Mouse (Mus musculus) heart, postnatal 0 days (tissue): Measurements from ENCODE around the gene Csnk1g1. TPM values are rescaled to one million over a fixed set of nuclear protein-coding genes. Genes with fewer than 3 reads are reported as not detected.

Experiments
- ATAC-seq: fragments of 200-750 bp; cut with Nextera tagmentation; 2 replicates; pipeline ENCODE4 v1.8.0; 2017; ENCODE audit warnings: low read depth, moderate number of reproducible peaks, moderate library complexity; ENCODE audit not compliant: insufficient read depth
- DNase-seq: peaks from one replicate; pipeline ENCODE4 v3.0.0-alpha.2; 2016; ENCODE audit warnings: low spot score
- H3K27ac ChIP-seq: fragments of 300-500 bp; sonication (generic); 2 replicates; pipeline ENCODE4 v1.5.1; 2014; ENCODE audit warnings: low read depth, mild to moderate bottlenecking
- H3K27me3 ChIP-seq: fragments of 300-500 bp; sonication (generic); 2 replicates; pipeline ENCODE4 v1.6.1; 2014; ENCODE audit warnings: low read length, mixed read lengths; ENCODE audit not compliant: control insufficient read depth, insufficient read depth
- H3K36me3 ChIP-seq: fragments of 300-500 bp; sonication (generic); replicated peaks from 2 replicates; pipeline ENCODE4 v1.6.1; 2014; ENCODE audit warnings: low read length, mixed read lengths; ENCODE audit not compliant: control insufficient read depth, insufficient read depth
- H3K4me1 ChIP-seq: fragments of 300-500 bp; sonication (generic); 2 replicates; pipeline ENCODE4 v1.6.1; 2014; ENCODE audit warnings: antibody characterized with exemption; ENCODE audit not compliant: control insufficient read depth, insufficient read depth
- H3K4me2 ChIP-seq: fragments of 300-500 bp; sonication (generic); 2 replicates; pipeline ENCODE4 v1.6.1; 2014; ENCODE audit warnings: low read depth, mild to moderate bottlenecking, low read length, moderate library complexity
- H3K4me3 ChIP-seq: fragments of 300-500 bp; sonication (generic); 2 replicates; pipeline ENCODE4 v1.5.1; 2014; ENCODE audit warnings: low read depth, low read length
- H3K9ac ChIP-seq: fragments of 300-500 bp; sonication (generic); replicated peaks from 2 replicates; pipeline ENCODE4 v1.6.1; 2014; ENCODE audit warnings: low read depth, low read length, mixed read lengths
- H3K9me3 ChIP-seq: fragments of 300-500 bp; sonication (generic); replicated peaks from 2 replicates; pipeline ENCODE4 v1.6.1; 2016; ENCODE audit warnings: low read length; ENCODE audit not compliant: control insufficient read depth
- CTCF ChIP-seq: IDR thresholded peaks from 2 replicates; pipeline ENCODE4 v1.5.1; 2016; ENCODE audit warnings: antibody characterized with exemption, control low read depth, low read depth
- EP300 ChIP-seq: IDR thresholded peaks from 2 replicates; pipeline ENCODE4 v1.6.1; 2016; ENCODE audit warnings: antibody characterized with exemption, low read depth
- WGBS: fragments of 180-500 bp; shearing (Covaris S2); extraction: QIAGEN DNeasy Blood & Tissue Kit; methylation state at CpG from one replicate; pipeline ENCODE4 v1.1.7; 2014; 5-methylcytosine and 5-hydroxymethylcytosine counted together
- polyA plus RNA-seq: library from polyadenylated mRNA; unstranded; fragments of >200 nt; fragmentation: Nextera tagmentation; extraction: Ambion mirVana; gene quantifications from 2 replicates; pipeline ENCODE4 v1.2.1, GENCODE M21; 2015
- total RNA-seq: library from RNA; depleted of rRNA; stranded (reverse); fragments of >200 nt; gene quantifications from 2 replicates; pipeline ENCODE4 v1.2.3, GENCODE M21; 2014; ENCODE audit warnings: low replicate concordance

The Csnk1g1 gene
- total and polyA plus RNA-seq, 2 experiments from 2014 or later: 6.0 to 17.1 TPM

GRCm38 (mm10) chr9:66004380-66004779, 95.7 kb downstream of the Csnk1g1 start:
- WGBS: 10% methylated on average over 4 of the region's 4 CpGs
- no peak overlapping the region for H3K9ac ChIP-seq
- no peak overlapping the region for H3K4me3 ChIP-seq
- no peak overlapping the region for H3K27ac ChIP-seq
- peaks cover 44% of the 10 kb centered on the region for H3K36me3 ChIP-seq
- no peaks in the 10 kb centered on the region for H3K4me1 ChIP-seq
- no peak for TF ChIP-seq EP300
- TF ChIP-seq CTCF: peak; percentile 38
- no peak overlapping the region for H3K4me2 ChIP-seq
- DNase-seq (peak; percentile 80), ATAC-seq (peak; percentile 33)
- H3K27me3 ChIP-seq: no peaks in the 10 kb centered on the region
- no peaks in the 10 kb centered on the region for H3K9me3 ChIP-seq

- 64% methylated on average over 7 of the region's 7 CpGs for WGBS
- DNase-seq: no peak
- no peaks in the 10 kb centered on the region for H3K9me3 ChIP-seq
- H3K9ac ChIP-seq: no peak overlapping the region
- no peak for ATAC-seq
- no peak overlapping the region for H3K27ac ChIP-seq
- H3K27me3 ChIP-seq: no peaks in the 10 kb centered on the region
- TF ChIP-seq EP300: no peak
- no peak for TF ChIP-seq CTCF
- no peak overlapping the region for H3K4me3 ChIP-seq
- no peak overlapping the region for H3K4me2 ChIP-seq
- H3K4me1 ChIP-seq: no peaks in the 10 kb centered on the region
- H3K36me3 ChIP-seq: peaks cover 51% of the 10 kb centered on the region
These were observed 99.0 kb downstream of the Csnk1g1 start for GRCm38 (mm10) chr9:66007603-66008202.

GRCm38 (mm10) chr9:66020601-66021000, 111.9 kb downstream of the Csnk1g1 start:
- ATAC-seq: no peak
- DNase-seq: no peak
- Histone ChIP-seq H3K4me3 (no peak overlapping the region), H3K4me1 (no peaks in the 10 kb centered on the region), H3K27ac (no peak overlapping the region), H3K4me2 (no peak overlapping the region), H3K27me3 (no peaks in the 10 kb centered on the region), H3K9me3 (no peaks in the 10 kb centered on the region), H3K9ac (no peak overlapping the region), H3K36me3 (peaks cover 27% of the 10 kb centered on the region)
- TF ChIP-seq CTCF: no peak
- no peak for TF ChIP-seq EP300

- 74% methylated on average over 4 of the region's 4 CpGs for WGBS
These were observed 129.4 kb downstream of the Csnk1g1 start for GRCm38 (mm10) chr9:66038082-66038481.

GRCm38 (mm10) chr9:66038581-66038980, 129.9 kb downstream of the Csnk1g1 start:
- WGBS: 96% methylated on average over 4 of the region's 4 CpGs
- no peak for ATAC-seq

More at GRCm38 (mm10) chr9:66038082-66038481, 129.4 kb downstream of the Csnk1g1 start:
- peaks cover 52% of the 10 kb centered on the region for H3K36me3 ChIP-seq
- no peaks in the 10 kb centered on the region for H3K27me3 ChIP-seq
- H3K27ac ChIP-seq: no peak overlapping the region
- ATAC-seq (no peak), DNase-seq (no peak)
- H3K9me3 ChIP-seq: no peaks in the 10 kb centered on the region
- no peak for TF ChIP-seq CTCF
- TF ChIP-seq EP300: no peak
- H3K4me1 ChIP-seq: no peaks in the 10 kb centered on the region
- H3K4me3 ChIP-seq: no peak overlapping the region
- no peak overlapping the region for H3K4me2 ChIP-seq
- H3K9ac ChIP-seq: no peak overlapping the region

GRCm38 (mm10) chr9:66039290-66039689, 130.6 kb downstream of the Csnk1g1 start:
- no peak for ATAC-seq
- no peak overlapping the region for H3K9ac ChIP-seq
- H3K27me3 ChIP-seq: no peaks in the 10 kb centered on the region
- peaks cover 44% of the 10 kb centered on the region for H3K36me3 ChIP-seq
- H3K4me1 ChIP-seq: no peaks in the 10 kb centered on the region
- no peaks in the 10 kb centered on the region for H3K9me3 ChIP-seq
- TF ChIP-seq EP300: no peak
- no peak for TF ChIP-seq CTCF
- no peak overlapping the region for H3K27ac ChIP-seq
- DNase-seq: no peak
- WGBS: 82% methylated on average over 4 of the region's 4 CpGs
- H3K4me2 ChIP-seq: no peak overlapping the region
- no peak overlapping the region for H3K4me3 ChIP-seq

More at GRCm38 (mm10) chr9:66038581-66038980, 129.9 kb downstream of the Csnk1g1 start:
- no peaks in the 10 kb centered on the region for H3K9me3 ChIP-seq
- no peaks in the 10 kb centered on the region for H3K27me3 ChIP-seq
- peaks cover 47% of the 10 kb centered on the region for H3K36me3 ChIP-seq
- TF ChIP-seq EP300 (no peak), CTCF (no peak)
- no peak overlapping the region for H3K4me3 ChIP-seq
- no peak overlapping the region for H3K4me2 ChIP-seq
- H3K4me1 ChIP-seq: no peaks in the 10 kb centered on the region
- DNase-seq: no peak
- no peak overlapping the region for H3K27ac ChIP-seq
- H3K9ac ChIP-seq: no peak overlapping the region
